Mouse (Mus musculus) midbrain, embryonic 14.5 days (tissue): ENCODE measurements around the gene Gsdmc4. TPM values are rescaled to one million over a fixed set of nuclear protein-coding genes. Genes with fewer than 3 reads are reported as not detected.
"Not testable (repeated sequence)": the region's sequence is repeated elsewhere in the genome, so short reads cannot be mapped to it uniquely, and the experiment has no call there.

ENCODE experiments used
- ATAC-seq: fragments of 200-750 bp; cut with Nextera tagmentation; 2 replicates; pipeline ENCODE4 v1.8.0; 2017; ENCODE audit warnings: moderate number of reproducible peaks, moderate library complexity; ENCODE audit not compliant: low FRiP score, low TSS enrichment
- DNase-seq: peaks from one replicate; pipeline ENCODE4 v3.0.0-alpha.2; 2015
- H3K27ac ChIP-seq: fragments of 300-500 bp; sonication (generic); replicated peaks from 2 replicates; pipeline ENCODE4 v1.5.1; 2014; ENCODE audit warnings: mild to moderate bottlenecking, low read depth, low read length, moderate library complexity
- H3K27me3 ChIP-seq: fragments of 300-500 bp; sonication (generic); 2 replicates; pipeline ENCODE4 v1.6.1; 2014; ENCODE audit warnings: low read length, control low read depth, mixed read lengths; ENCODE audit not compliant: control insufficient read depth, insufficient read depth
- H3K36me3 ChIP-seq: fragments of 300-500 bp; sonication (generic); 2 replicates; pipeline ENCODE4 v1.6.1; 2014; ENCODE audit warnings: low read length, control low read depth; ENCODE audit not compliant: control insufficient read depth, insufficient read depth
- H3K4me1 ChIP-seq: fragments of 300-500 bp; sonication (generic); 2 replicates; pipeline ENCODE4 v1.6.1; 2014; ENCODE audit warnings: mild to moderate bottlenecking, antibody characterized with exemption, low read length, control low read depth; ENCODE audit not compliant: control insufficient read depth, insufficient read depth
- H3K4me2 ChIP-seq: fragments of 300-500 bp; sonication (generic); 2 replicates; pipeline ENCODE4 v1.6.1; 2014; ENCODE audit warnings: mild to moderate bottlenecking, low read length, moderate library complexity
- H3K4me3 ChIP-seq: fragments of 300-500 bp; sonication (generic); replicated peaks from 2 replicates; pipeline ENCODE4 v1.5.1; 2014; ENCODE audit warnings: low read depth, low read length
- H3K9ac ChIP-seq: fragments of 300-500 bp; sonication (generic); replicated peaks from 2 replicates; pipeline ENCODE4 v1.6.1; 2014; ENCODE audit warnings: mild to moderate bottlenecking, low read length, moderate library complexity
- H3K9me3 ChIP-seq: fragments of 300-500 bp; sonication (generic); 2 replicates; pipeline ENCODE4 v1.6.1; 2016; ENCODE audit warnings: low read length, control low read depth, mixed read lengths; ENCODE audit not compliant: control insufficient read depth
- WGBS: fragments of 180-500 bp; shearing (Covaris S2); extraction: QIAGEN DNeasy Blood & Tissue Kit; methylation state at CpG from one replicate; pipeline ENCODE4 v1.1.7; 2014; 5-methylcytosine and 5-hydroxymethylcytosine counted together
- polyA plus RNA-seq: library from polyadenylated mRNA; unstranded; fragments of >200 nt; fragmentation: Nextera tagmentation; extraction: Ambion mirVana; gene quantifications from 2 replicates; pipeline ENCODE4 v1.2.1, GENCODE M21; 2014

Gene Gsdmc4
- polyA plus RNA-seq, 1 experiment from 2014 or later = not detected

GRCm38 (mm10) chr15:63924484-63924883 is 12.4 kb upstream of the Gsdmc4 start:
- Histone ChIP-seq H3K4me3 (no peak overlapping the region), H3K27ac (no peak overlapping the region), H3K27me3 (no peaks in the 10 kb centered on the region), H3K9me3 (no peaks in the 10 kb centered on the region), H3K4me1 (no peaks in the 10 kb centered on the region), H3K9ac (no peak overlapping the region), H3K4me2 (no peak overlapping the region), H3K36me3 (peaks cover 5% of the 10 kb centered on the region; the same call in 1 of the 2 replicates)
- WGBS = 100% methylated on average over 1 of the region's 1 CpGs
- ATAC-seq (no peak), DNase-seq (no peak)

GRCm38 (mm10) chr15:63921618-63922017 is 9.5 kb upstream of the Gsdmc4 start:
- not testable (repeated sequence) for H3K9me3 ChIP-seq, H3K36me3 ChIP-seq, DNase-seq, H3K9ac ChIP-seq, H3K27ac ChIP-seq, H3K4me3 ChIP-seq, H3K27me3 ChIP-seq, H3K4me2 ChIP-seq, H3K4me1 ChIP-seq, ATAC-seq
- 80% methylated on average over 2 of the region's 5 CpGs for WGBS

DNA sequence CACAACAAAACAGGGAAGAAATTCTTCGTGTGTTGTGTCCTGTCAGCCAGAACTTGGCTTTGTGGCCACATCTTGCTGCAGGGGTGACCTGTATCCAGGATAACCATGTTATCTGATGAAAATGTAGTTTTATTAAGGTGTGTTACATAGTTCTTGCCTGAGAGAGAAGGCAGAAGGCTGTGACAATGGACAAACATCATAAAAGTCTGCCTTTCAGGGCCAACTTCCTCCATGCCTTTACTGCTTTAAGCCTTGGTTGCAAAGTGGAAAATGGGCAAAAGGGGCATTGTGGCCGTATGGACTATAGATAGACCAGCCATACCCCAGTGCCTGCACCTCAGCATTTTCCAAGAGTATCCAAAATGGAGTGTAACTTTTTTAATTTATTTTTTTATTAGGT is 7.6 kb upstream of the Gsdmc4 start:
- not testable (repeated sequence) for H3K4me1 ChIP-seq, DNase-seq, ATAC-seq, H3K27me3 ChIP-seq, H3K4me2 ChIP-seq, H3K36me3 ChIP-seq, H3K27ac ChIP-seq, H3K4me3 ChIP-seq, H3K9ac ChIP-seq, H3K9me3 ChIP-seq
- WGBS = 66% methylated on average over 1 of the region's 2 CpGs

GRCm38 (mm10) chr15:63916584-63916983 is 4.5 kb upstream of the Gsdmc4 start:
- not testable (repeated sequence) for H3K27ac ChIP-seq, H3K4me1 ChIP-seq, H3K27me3 ChIP-seq, ATAC-seq, H3K36me3 ChIP-seq, DNase-seq, H3K9ac ChIP-seq, H3K9me3 ChIP-seq, H3K4me3 ChIP-seq, H3K4me2 ChIP-seq
- 89% methylated on average over 4 of the region's 4 CpGs for WGBS

GRCm38 (mm10) chr15:63909896-63910295 is 2.2 kb downstream of the Gsdmc4 start:
- H3K9ac ChIP-seq, H3K36me3 ChIP-seq, H3K9me3 ChIP-seq, H3K4me2 ChIP-seq, H3K4me3 ChIP-seq, DNase-seq, H3K27ac ChIP-seq, H3K27me3 ChIP-seq, ATAC-seq, H3K4me1 ChIP-seq: not testable (repeated sequence)

DNA sequence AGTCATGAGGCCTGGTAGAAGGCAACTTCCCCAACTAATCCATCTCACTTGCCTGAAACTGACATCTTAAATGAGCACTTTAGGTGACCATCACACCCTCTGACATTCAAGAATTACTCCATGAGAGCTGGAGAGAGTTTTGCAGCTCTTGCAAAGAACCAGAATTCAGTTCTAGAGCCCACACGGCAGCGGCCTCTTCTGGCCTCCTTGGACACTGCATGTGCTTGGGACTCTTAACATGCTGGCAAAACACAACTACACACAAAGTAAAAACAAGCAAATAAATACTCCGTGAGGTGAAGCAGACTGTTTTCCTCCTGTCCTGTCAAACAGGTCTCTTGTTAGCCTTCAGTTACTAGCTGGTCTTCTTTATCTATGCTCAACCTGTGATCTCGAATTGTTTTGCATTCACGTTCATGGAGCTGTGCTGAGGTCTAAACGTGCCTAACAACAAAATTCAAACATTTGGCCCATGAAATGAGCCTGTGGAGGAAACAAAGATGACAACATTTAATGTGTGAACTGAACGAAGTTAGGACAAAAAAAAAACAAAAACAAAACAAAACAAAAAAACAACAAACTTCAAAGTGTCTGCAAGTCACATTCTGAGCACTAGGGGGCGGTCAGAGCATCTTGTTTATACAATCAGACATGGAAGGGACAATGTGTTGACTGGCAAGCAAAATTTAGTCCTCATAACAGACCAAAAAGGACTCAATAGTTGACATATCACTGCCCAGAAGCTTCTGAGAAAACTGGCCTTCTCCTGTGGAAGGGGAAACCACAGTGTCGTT is 16.3 kb downstream of the Gsdmc4 start:
- not testable (repeated sequence) for H3K9me3 ChIP-seq, ATAC-seq, H3K9ac ChIP-seq, H3K4me1 ChIP-seq, H3K4me3 ChIP-seq, H3K27ac ChIP-seq, H3K27me3 ChIP-seq, H3K4me2 ChIP-seq, H3K36me3 ChIP-seq
- peak; percentile 61 for DNase-seq
- WGBS = 43% methylated on average over 9 of the region's 9 CpGs

- H3K4me2 ChIP-seq, ATAC-seq, H3K27me3 ChIP-seq, H3K27ac ChIP-seq, H3K36me3 ChIP-seq, DNase-seq, H3K4me3 ChIP-seq, H3K9me3 ChIP-seq, H3K4me1 ChIP-seq, H3K9ac ChIP-seq: not testable (repeated sequence)
- 64% methylated on average over 4 of the region's 5 CpGs for WGBS
These were observed 23.7 kb downstream of the Gsdmc4 start for GRCm38 (mm10) chr15:63888440-63888839.

GRCm38 (mm10) chr15:63887949-63888348 is 24.1 kb downstream of the Gsdmc4 start:
- not testable (repeated sequence) for H3K27ac ChIP-seq, H3K9me3 ChIP-seq, H3K36me3 ChIP-seq, H3K9ac ChIP-seq, H3K27me3 ChIP-seq, H3K4me3 ChIP-seq, ATAC-seq, H3K4me2 ChIP-seq, DNase-seq, H3K4me1 ChIP-seq
- WGBS = no CpG with 5 or more reads among the region's 5 CpGs

GRCm38 (mm10) chr15:63878458-63878857 is 33.6 kb downstream of the Gsdmc4 start, which contains the start of gene Gsdmc3:
TSS of gene Gsdmc3 (minus strand) at chr15:63878558.
- not testable (repeated sequence) for H3K36me3 ChIP-seq, H3K4me2 ChIP-seq
- 93% methylated on average over 1 of the region's 3 CpGs for WGBS

More at GRCm38 (mm10) chr15:63878458-63878857, 33.6 kb downstream of the Gsdmc4 start, which contains the start of gene Gsdmc3:
- ATAC-seq, H3K27me3 ChIP-seq, H3K4me1 ChIP-seq, H3K9me3 ChIP-seq, H3K27ac ChIP-seq, DNase-seq, H3K9ac ChIP-seq, H3K4me3 ChIP-seq: not testable (repeated sequence)
